29 mouse cellular contexts compared by ENCODE assay signal in the genomic region with DNA sequence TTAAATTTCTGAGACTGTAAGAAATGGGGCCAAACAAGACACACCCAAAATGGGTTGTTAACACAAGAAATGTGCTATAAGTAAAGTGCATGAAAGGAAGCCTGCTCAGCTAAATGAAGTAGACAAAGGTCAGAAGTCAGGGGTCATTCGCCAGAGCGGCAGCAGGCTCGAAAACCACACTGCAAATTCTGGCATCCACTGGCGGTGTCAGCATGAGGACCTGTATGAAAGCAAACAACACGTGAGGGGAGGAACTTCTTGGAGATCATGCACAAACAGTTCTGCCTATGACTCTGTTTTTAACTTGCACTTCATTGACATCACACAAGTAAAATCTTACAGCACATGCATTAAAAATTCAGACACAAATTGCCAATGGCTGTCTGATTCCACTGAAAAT.
A peak's percentile ranks its signal among the peaks of the same experiment; 100 is the strongest.
DNase-seq lines count a peak whose midpoint lies in the region; ATAC-seq and TF ChIP-seq lines count a peak whose summit lies in the region.
"Had no signal": no experiment of that assay in that cellular context is flagged by ENCODE, and none has a peak within 500 bp of the region (broad histone marks: within the 10 kb centered on the region; RNA-seq: fewer than 3 reads in every experiment).

No protein-coding gene starts in this region.

- WGBS in kidney, embryonic 14.5 days, result 52% methylated on average over 5 of the region's 5 CpGs
- WGBS in lung, embryonic 14.5 days, result 27% methylated on average over 5 of the region's 5 CpGs
- 72% methylated on average over 5 of the region's 5 CpGs for WGBS in heart, embryonic 10.5 days

- no peaks in the 10 kb centered on the region for H3K27me3 ChIP-seq in kidney, embryonic 14.5 days (ENCODE audit: control insufficient read depth, insufficient read depth, low read length)
- no peaks in the 10 kb centered on the region for H3K27me3 ChIP-seq in lung, embryonic 14.5 days (ENCODE audit: insufficient read depth, low read length)
- no peaks in the 10 kb centered on the region for H3K27me3 ChIP-seq in heart, embryonic 10.5 days (ENCODE audit: insufficient read depth, poor library complexity, severe bottlenecking)
- H3K27me3 ChIP-seq: CH12.LX; hindbrain, embryonic 13.5 days; midbrain, embryonic 13.5 days; neural tube, embryonic 12.5 days; Patski had no signal

- H3K4me2 ChIP-seq in kidney, embryonic 14.5 days (replicated peaks; ENCODE audit: low read depth, low read length), result no peak overlapping the region
- H3K4me2 ChIP-seq in lung, embryonic 14.5 days, result no peak overlapping the region
- H3K4me2 ChIP-seq: heart, embryonic 11.5 days; hindbrain, embryonic 13.5 days; midbrain, embryonic 13.5 days; neural tube, embryonic 12.5 days had no signal

- no peak overlapping the region for H3K4me3 ChIP-seq in kidney, embryonic 14.5 days (ENCODE audit: low read length)
- H3K4me3 ChIP-seq in lung, embryonic 14.5 days (ENCODE audit: low read depth, low read length), result no peak overlapping the region
- H3K4me3 ChIP-seq in heart, embryonic 10.5 days, result no peak overlapping the region
- H3K4me3 ChIP-seq: forebrain, embryonic 10.5 days; hindbrain, embryonic 13.5 days; limb, embryonic 10.5 days; midbrain, embryonic 13.5 days; neural tube, embryonic 12.5 days had no signal

- no peaks in the 10 kb centered on the region for H3K4me1 ChIP-seq in kidney, embryonic 14.5 days (ENCODE audit: control insufficient read depth, insufficient read depth, low read length)
- no peaks in the 10 kb centered on the region for H3K4me1 ChIP-seq in lung, embryonic 14.5 days (ENCODE audit: insufficient read depth)
- H3K4me1 ChIP-seq in heart, embryonic 10.5 days, result no peaks in the 10 kb centered on the region
- H3K4me1 ChIP-seq: forebrain, embryonic 10.5 days; hindbrain, embryonic 13.5 days; midbrain, embryonic 13.5 days; neural tube, embryonic 12.5 days had no signal

- no peaks in the 10 kb centered on the region for H3K9me3 ChIP-seq in kidney, embryonic 14.5 days (ENCODE audit: control insufficient read depth, low read length)
- H3K9me3 ChIP-seq in lung, embryonic 14.5 days (ENCODE audit: low read depth, low read length), result no peaks in the 10 kb centered on the region
- H3K9me3 ChIP-seq in heart, embryonic 10.5 days, result no peaks in the 10 kb centered on the region
- H3K9me3 ChIP-seq: forebrain, embryonic 10.5 days; G1E; hindbrain, embryonic 13.5 days; limb, embryonic 10.5 days; midbrain, embryonic 13.5 days; neural tube, embryonic 12.5 days had no signal

- peaks cover 37% of the 10 kb centered on the region for H3K36me3 ChIP-seq in kidney, embryonic 14.5 days (ENCODE audit: control insufficient read depth, insufficient read depth, low read length)
- peaks cover 38% of the 10 kb centered on the region for H3K36me3 ChIP-seq in lung, embryonic 14.5 days (ENCODE audit: insufficient read depth)
- H3K36me3 ChIP-seq in heart, embryonic 10.5 days, result peaks cover 26% of the 10 kb centered on the region

- H3K9ac ChIP-seq in kidney, embryonic 14.5 days (ENCODE audit: low read depth, low read length), result no peak overlapping the region
- no peak overlapping the region for H3K9ac ChIP-seq in lung, embryonic 14.5 days
- H3K9ac ChIP-seq: hindbrain, embryonic 13.5 days; liver, postnatal 0 days; midbrain, embryonic 13.5 days; neural tube, embryonic 12.5 days had no signal

- DNase-seq in kidney, adult 11 months, result peak; percentile 4
- DNase-seq in lung, embryonic 14.5 days, result peak; percentile 28
- no peak for DNase-seq in lung, postnatal 25 days (ENCODE audit: low spot score)
- DNase-seq in embryo, embryonic 10.5 days (ENCODE audit: low spot score), result peak; percentile 55
- no peak for DNase-seq in left cerebral cortex, adult 11 months (ENCODE audit: low spot score)
- no peak for DNase-seq in heart, embryonic 10.5 days (ENCODE audit: low spot score)
- DNase-seq: adrenal gland, adult 8-10 months; B cell, adult 2 months; cerebellum, adult 18-20 months; cerebellum, postnatal 14 days; gastrocnemius, postnatal 10 days; liver; liver, postnatal 0 days; retina, postnatal 1 day; right cerebral cortex, postnatal 25 days; spleen, adult 18-20 months had no signal

- no peak for ATAC-seq in kidney, embryonic 14.5 days (ENCODE audit: low FRiP score, low TSS enrichment)
- ATAC-seq in lung, embryonic 14.5 days (ENCODE audit: insufficient read depth), result no peak
- ATAC-seq: activated CD4-positive, CD25-positive, alpha-beta regulatory T cell, adult 4 months; forebrain, embryonic 16.5 days; inflammation-experienced regulatory T-cells, adult 6 months; liver, postnatal 0 days; midbrain, embryonic 13.5 days; Patski had no signal

- no peak overlapping the region for H3K27ac ChIP-seq in kidney, embryonic 14.5 days (ENCODE audit: low read depth, low read length)
- no peak overlapping the region for H3K27ac ChIP-seq in lung, embryonic 14.5 days (ENCODE audit: low read depth)
- no peak overlapping the region for H3K27ac ChIP-seq in heart, embryonic 10.5 days
- H3K27ac ChIP-seq: forebrain, embryonic 10.5 days; hindbrain, embryonic 13.5 days; limb, embryonic 10.5 days; midbrain, embryonic 13.5 days; neural tube, embryonic 12.5 days had no signal

- TF ChIP-seq CTCF in lung, embryonic 14.5 days (IDR thresholded peaks at IDR 0.05; ENCODE audit: low read depth), result no peak

Comparison
In these comparisons a context has a peak if more than half of its experiments do, and no peak if none do; other contexts are left out.
1. DNase-seq: peak in kidney, adult 11 months (single experiment), lung, embryonic 14.5 days (single experiment) and embryo, embryonic 10.5 days (single experiment); none in lung, postnatal 25 days (single experiment), left cerebral cortex, adult 11 months (single experiment) and heart, embryonic 10.5 days (single experiment).